Mouse (Mus musculus): ENCODE data around the gene Psors1c2.

Gene Psors1c2

GRCm38 (mm10) chr17:35517526-35517925 lies 15.5 kb upstream of the Psors1c2 start:
- DNase-seq (ENCODE audit: low spot score in 2 of 2): no peak

GRCm38 (mm10) chr17:35524354-35524753 lies 8.6 kb upstream of the Psors1c2 start:
- DNase-seq (ENCODE audit: low spot score in 2 of 2): no peak

GRCm38 (mm10) chr17:35526644-35527043 lies 6.4 kb upstream of the Psors1c2 start:
- no peak for DNase-seq (ENCODE audit: low spot score in 2 of 2)

- no peak for DNase-seq (ENCODE audit: low spot score in 2 of 2)
Measured at GRCm38 (mm10) chr17:35532360-35532759, 641 bp upstream of the Psors1c2 start.

- DNase-seq (ENCODE audit: low spot score in 2 of 2): peak; percentile 86 to 89
Measured at GRCm38 (mm10) chr17:35534343-35534742, 1.3 kb downstream of the Psors1c2 start.

- DNase-seq (ENCODE audit: low spot score in 2 of 2): peak; percentile 47 to 50
Measured at GRCm38 (mm10) chr17:35537421-35537820, 4.4 kb downstream of the Psors1c2 start.

- DNase-seq (ENCODE audit: low spot score in 2 of 2): no peak
Measured at GRCm38 (mm10) chr17:35538476-35538875, 5.5 kb downstream of the Psors1c2 start.

GRCm38 (mm10) chr17:35539540-35539939 lies 6.5 kb downstream of the Psors1c2 start:
- no peak for DNase-seq (ENCODE audit: low spot score in 2 of 2)

- DNase-seq (ENCODE audit: low spot score in 2 of 2): peak in 1 of 2 experiments; percentile 27
Measured at GRCm38 (mm10) chr17:35542761-35543411, 9.9 kb downstream of the Psors1c2 start.

GRCm38 (mm10) chr17:35543412-35543861 lies 10.4 kb downstream of the Psors1c2 start:
- peak in 1 of 2 experiments; percentile 40 for DNase-seq (ENCODE audit: low spot score in 2 of 2)

GRCm38 (mm10) chr17:35544001-35544400 lies 11.0 kb downstream of the Psors1c2 start:
- DNase-seq (ENCODE audit: low spot score in 2 of 2): no peak

- DNase-seq (ENCODE audit: low spot score in 2 of 2): peak; percentile 67 to 71
Measured at GRCm38 (mm10) chr17:35544680-35545079, 11.7 kb downstream of the Psors1c2 start.

- DNase-seq (ENCODE audit: low spot score in 2 of 2): no peak
Measured at GRCm38 (mm10) chr17:35547465-35547864, 14.5 kb downstream of the Psors1c2 start.

GRCm38 (mm10) chr17:35548636-35549035 lies 15.6 kb downstream of the Psors1c2 start:
- no peak for DNase-seq (ENCODE audit: low spot score in 2 of 2)

GRCm38 (mm10) chr17:35549437-35550142 lies 16.6 kb downstream of the Psors1c2 start:
- DNase-seq (ENCODE audit: low spot score in 2 of 2): peak; percentile 84 to 85

- no peak for DNase-seq (ENCODE audit: low spot score in 2 of 2)
Measured at GRCm38 (mm10) chr17:35550143-35550494, 17.1 kb downstream of the Psors1c2 start.

- no peak for DNase-seq (ENCODE audit: low spot score in 2 of 2)
Measured at GRCm38 (mm10) chr17:35550871-35551270, 17.9 kb downstream of the Psors1c2 start.

GRCm38 (mm10) chr17:35551881-35552414 lies 18.9 kb downstream of the Psors1c2 start, which contains the start of gene Cdsn:
Cdsn (plus strand) TSS chr17:35552128.
- no peak for DNase-seq (ENCODE audit: low spot score in 2 of 2)

- no peak for DNase-seq (ENCODE audit: low spot score in 2 of 2)
Measured at GRCm38 (mm10) chr17:35554321-35554720, 21.3 kb downstream of the Psors1c2 start.

- no peak for DNase-seq (ENCODE audit: low spot score in 2 of 2)
Measured at GRCm38 (mm10) chr17:35554761-35555397, 21.9 kb downstream of the Psors1c2 start.

- no peak for DNase-seq (ENCODE audit: low spot score in 2 of 2)
Measured at GRCm38 (mm10) chr17:35556186-35556765, 23.3 kb downstream of the Psors1c2 start.

- peak in 1 of 2 experiments; percentile 34 for DNase-seq (ENCODE audit: low spot score in 2 of 2)
Measured at GRCm38 (mm10) chr17:35556812-35557211, 23.8 kb downstream of the Psors1c2 start.

Data from right cerebral cortex, adult 2 months (tissue).